Mouse (Mus musculus) adrenal gland, postnatal 25 days (tissue): ENCODE results near the gene Cela3b. TPM values are rescaled to one million over a fixed set of nuclear protein-coding genes. Genes with fewer than 3 reads are reported as not detected.

ENCODE experiments used
- DNase-seq: peaks from one replicate; pipeline ENCODE4 v3.0.0; 2021; ENCODE audit warnings: mixed read lengths
- long read RNA-seq: library from polyadenylated mRNA; stranded (forward); transcript quantifications from one replicate; pipeline ENCODE4 v2.0.0, GENCODE M21; 2021
- total RNA-seq: library from RNA; stranded (reverse); gene quantifications from 2 replicates; pipeline ENCODE4 v1.2.3, GENCODE M21; 2021

Cela3b gene
- not detected in 2 replicates for total RNA-seq
- long read RNA-seq, result 0 reads

- no peak for DNase-seq
Measured at GRCm38 (mm10) chr4:137430502-137430901, at the start of gene Cela3b. Gene Cela3b (minus strand): TSS chr4:137430540.

- DNase-seq, result no peak
Measured at GRCm38 (mm10) chr4:137479757-137480156, 49.4 kb upstream of the Cela3b start.

DNA sequence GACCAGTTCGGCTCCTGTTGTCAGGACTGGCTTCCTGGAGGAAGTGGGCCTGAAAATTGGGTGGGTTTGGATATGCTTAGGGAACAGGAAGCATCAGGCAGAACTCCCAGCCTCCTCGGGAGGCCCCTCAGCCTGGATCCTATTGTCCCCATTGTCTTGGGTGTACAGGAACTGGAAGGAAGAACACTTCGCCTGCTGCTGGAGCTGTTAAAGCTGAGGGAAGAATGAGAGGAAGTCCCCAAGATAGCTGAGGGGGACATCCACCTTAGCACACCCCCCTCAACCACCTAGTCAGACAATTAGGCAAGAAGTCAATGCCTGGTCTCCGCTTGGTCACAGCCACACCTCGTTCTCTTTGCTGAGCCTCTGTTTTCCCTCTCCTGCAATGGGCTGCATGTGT is 48.0 kb upstream of the Cela3b start:
- no peak for DNase-seq

DNA sequence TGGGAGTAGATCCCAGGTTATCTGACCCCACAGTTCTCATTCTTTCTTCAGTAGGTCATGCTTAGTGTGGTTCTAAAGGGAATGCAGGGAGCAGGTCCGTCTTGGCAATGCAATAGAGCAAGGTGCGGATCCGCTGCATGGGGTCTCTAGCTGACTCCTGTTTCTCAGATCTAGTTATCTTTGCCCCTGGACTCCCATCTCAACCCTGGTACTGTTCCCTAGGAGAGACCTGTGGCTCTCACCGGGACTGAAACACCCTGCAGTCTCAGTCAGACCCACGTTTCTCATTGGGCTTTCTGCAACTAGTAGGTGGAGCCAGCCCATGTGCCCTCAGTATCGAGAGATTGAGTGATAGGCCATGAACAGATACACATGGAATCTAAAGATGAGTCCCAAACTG is 47.3 kb upstream of the Cela3b start:
- DNase-seq, result no peak

DNA sequence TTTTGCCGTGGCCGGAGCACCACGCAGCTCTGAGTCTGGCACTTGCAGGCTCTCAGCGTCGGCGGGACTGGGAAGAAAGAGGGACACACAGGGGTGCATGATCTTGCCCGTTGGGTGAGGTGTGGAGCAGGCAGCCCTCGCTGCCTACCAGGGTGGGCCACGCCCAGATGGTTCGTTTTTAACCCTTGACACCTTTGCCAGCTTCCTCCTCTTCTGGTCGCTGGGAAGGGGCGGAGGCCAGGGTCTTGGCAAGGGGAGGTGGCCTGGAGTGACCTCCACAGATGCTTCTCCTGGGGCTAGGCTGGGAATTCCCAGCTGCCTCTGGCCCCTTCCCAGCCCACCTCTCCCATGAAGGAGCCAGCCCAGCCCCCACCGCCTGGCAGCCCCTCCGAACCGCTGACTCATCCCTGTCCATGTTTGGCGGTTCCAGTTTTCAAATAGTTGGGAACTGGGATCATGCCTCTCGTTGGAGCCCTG is 46.5 kb upstream of the Cela3b start:
- DNase-seq, result peak; percentile 76

DNA sequence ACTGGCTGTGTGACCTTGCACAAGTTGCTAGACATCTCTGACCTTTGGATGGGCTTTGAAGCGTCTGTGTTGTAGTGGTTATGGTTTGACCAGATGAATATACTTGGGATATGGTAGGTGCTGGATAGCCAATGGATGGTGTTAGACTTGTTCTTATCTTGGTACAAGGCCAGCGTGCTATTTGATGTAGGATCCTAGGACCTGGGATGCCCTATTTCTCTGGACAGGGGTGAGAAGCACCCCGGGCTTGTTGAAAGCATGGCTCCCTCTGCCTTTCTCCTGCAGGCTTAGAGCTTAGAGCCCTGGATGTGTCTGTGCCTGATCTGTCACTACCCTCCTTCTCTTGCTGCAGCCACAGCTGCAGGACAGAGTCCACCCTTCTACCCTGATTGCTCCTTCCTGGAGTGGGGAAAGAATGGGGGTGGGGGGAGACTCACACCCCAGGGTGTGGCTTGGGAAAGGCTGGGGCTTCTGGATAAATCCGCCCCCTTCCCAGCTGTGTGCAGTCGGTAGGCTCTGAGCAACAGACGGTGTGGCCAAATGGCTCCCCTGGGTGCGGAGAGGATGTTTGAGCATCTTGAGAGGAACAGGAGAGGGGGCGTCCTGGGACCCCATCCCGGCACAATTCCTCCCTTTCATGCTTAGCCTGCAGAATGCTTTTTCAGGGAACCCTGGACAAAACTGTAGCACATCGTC is 45.9 kb upstream of the Cela3b start:
- no peak for DNase-seq

DNA sequence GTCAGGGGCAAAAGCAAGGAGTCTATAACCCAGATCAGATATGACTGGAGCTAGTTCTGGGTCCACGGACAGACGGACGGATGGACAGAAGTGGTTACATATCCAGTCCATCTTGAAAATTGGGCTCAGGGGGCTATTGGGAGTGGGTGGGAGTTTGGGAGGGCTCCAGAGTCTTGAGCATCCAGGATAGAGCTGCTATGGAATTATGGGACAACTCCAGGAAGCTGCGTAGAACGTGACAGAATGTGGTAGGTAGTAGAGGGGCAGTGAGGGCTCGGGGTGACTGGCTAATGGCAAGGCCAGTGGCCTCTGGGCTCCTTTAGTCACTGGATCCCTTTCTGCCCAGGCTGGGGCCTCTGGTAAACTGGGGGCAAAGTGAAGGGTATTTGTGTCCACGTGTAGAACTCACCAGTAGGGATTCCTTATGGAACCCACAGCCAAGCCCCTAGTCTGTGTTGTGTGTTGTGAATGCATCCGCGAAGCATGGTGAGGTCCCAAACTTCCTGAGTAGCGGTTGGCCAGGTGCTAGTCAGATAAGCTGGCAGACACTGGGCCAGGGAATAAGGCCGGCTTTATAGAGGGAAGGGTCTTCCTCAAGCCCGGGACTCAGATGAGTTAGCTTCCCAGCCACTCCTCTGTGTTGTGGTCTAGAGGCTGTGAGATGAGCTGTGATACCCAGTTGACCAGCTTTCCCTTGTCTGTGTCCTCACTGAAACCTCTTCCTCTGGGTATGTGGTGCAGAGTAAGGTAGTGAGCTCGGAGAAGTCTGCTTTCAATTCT is 45.1 kb upstream of the Cela3b start:
- DNase-seq, result no peak

DNA sequence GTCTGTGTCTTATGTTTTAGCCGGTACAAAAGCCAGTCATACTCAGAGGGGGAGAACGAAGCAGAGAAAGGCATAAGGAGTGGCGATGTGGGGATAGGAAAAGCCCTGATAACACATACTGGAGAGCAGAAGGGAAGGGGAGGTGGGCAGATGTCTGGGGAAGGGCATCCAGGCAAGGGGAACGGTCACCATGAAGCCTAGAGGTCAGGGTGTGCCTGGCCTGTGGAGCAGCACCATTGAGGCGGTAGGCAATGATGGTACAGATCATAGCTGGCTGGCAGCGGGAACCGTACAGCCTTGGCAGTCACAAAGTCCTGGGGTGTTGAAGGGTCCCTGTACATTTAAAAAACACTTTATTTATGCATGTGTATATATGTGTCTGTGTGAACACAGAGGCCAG is 44.4 kb upstream of the Cela3b start:
- no peak for DNase-seq

GRCm38 (mm10) chr4:137473701-137474388 is 43.5 kb upstream of the Cela3b start:
- DNase-seq, result peak; percentile 69

DNA sequence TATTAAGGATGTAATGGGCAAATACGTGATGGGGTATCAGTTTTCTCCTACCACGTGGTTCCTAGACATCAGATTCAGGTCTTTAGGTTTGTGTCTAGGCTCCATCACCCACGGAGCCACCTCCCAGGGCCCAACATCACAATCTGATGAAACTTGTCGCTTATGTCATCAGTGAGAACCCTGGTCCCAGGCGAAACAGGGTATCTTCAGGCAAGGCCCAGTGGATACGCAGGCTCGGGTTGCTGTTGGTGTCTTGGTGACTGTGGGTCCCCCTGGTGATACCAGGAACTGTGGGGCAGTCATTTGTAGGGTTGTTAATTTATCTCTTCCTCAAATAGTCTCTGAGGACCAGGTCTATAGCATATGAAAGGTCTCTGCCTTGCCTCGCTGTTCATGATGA is 42.9 kb upstream of the Cela3b start:
- DNase-seq, result no peak

GRCm38 (mm10) chr4:137471326-137471725 is 41.0 kb upstream of the Cela3b start:
- DNase-seq, result no peak

DNA sequence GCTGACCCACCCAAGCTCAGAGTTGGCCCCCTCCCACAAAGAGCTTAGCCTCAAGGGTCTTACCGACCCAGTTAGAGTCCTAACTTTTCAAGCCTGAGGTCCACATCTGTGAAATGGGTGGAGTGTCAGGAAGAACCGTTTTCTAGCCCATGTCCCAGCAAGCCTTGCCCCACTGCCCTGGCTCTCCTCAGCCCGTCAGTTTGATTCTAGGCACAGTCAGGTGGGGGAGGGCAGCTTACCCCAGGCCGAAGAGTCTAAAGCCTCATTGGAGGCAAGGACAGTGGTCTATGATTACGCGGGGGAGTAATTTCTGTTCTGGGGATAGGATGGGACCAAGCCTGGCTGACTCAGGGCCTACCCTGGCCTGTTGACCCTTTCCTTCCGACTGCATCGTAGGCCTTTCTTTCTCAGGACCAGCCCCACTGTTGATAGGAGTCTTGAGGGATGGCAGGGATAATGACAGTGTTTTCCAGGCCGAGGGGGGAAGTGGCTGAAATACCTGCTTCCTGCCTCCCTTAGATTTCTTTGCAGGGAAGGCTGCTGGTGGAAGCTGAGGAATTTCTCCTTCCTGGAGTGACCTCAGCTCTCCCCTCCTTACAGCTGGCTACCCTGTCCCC is 40.5 kb upstream of the Cela3b start:
- DNase-seq, result no peak

- DNase-seq, result no peak
Measured at GRCm38 (mm10) chr4:137469845-137470692, 39.7 kb upstream of the Cela3b start.

DNA sequence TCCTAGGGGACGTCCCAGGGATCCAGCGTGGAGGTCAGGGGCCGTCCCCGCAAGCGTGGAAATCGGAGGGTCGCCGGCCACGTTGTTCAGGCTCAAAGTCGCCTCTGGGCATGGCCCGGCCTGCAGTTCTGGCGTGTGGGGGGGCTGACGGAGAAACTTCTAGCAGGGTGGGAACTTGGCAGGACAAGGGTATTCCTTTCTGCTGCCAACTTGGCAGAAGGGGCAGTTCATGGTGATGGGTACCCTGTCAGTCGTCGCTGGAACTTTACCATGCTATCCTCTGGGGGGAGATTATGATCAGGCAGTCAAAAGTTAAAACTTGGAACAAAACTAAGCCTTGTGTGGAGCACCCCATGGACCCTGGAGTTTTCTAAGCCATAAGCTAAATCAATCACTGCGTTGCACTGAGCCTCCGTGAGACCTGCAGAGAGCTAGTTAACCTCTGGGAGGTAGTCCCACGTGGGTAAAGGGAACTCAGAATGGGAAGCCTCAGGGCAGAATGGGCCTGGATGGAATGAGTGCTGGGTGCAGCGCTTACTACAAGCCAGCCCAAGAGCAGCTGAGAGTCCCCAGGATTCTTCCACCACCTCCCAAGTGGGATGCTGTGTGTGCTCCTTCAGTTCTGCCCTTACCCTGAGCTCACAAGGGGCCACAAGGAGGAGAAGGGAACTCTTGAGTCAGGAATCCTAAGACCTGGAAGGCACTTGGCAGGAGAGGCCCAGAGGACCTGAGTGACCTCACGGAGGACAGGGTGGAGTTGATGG is 38.9 kb upstream of the Cela3b start:
- DNase-seq, result no peak

DNA sequence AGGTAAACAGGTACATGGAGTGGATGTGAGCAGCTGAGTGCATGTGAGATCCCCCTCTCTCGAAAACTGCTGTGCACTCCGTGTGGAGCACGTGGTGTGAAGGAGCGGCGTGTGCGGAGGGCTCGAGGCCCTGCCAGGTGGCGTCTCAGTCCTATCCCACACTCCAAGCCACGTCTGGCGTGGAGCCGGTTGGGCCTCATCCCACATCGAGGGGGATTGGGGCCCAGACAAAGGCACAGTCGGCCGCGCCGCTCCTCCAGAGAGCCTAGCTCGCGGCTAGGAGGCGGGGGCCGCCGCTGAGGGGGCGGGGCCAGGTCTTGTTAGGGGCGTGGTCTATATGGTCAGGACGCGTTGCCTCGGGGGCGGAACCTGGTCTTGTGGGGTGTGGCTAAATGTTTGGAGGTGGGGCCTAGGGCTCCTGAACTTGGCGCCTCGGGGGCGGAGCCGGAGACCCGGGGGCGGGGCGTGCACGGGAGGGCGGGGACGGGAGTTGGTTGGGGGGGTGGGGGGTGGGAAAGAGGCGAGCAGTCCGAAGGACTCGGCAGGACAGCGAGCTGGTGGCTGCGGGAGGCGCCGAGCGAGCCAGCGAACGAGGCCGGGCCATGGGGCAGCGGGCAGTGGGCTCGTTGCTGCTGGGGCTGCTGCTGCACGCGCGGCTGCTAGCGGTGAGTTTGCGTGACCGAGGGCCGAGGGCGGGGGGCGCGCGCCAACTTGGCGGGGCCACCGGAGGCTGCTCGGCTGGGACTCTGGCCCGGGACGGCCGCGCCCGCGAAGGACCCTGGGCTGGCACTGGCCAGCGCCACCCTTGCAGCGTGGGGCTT is 38.1 kb upstream of the Cela3b start, which contains the start of gene Hspg2:
Gene Hspg2 (plus strand): TSS at position 510 of the 821 bp plus-strand sequence.
- peak; percentile 98 for DNase-seq

DNA sequence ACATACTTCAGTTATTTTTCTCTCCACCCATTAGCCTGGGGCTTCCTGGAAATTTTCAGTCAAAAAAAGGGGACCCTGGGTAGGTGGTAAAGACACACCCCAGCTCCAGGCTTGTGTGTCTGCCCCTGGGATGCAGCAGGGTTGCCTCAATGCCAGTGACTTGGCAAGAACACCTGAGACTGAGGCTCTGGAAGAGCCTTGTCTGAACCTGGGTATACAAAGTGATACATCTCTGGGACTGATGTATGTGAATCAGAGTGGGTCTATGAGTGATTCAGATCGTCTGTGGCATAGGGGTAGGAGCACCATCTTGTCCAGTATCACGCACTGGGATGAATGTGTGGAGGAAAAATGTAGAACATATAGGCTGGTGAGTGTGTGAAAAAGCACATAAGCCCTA is 37.2 kb upstream of the Cela3b start:
- DNase-seq, result no peak

DNA sequence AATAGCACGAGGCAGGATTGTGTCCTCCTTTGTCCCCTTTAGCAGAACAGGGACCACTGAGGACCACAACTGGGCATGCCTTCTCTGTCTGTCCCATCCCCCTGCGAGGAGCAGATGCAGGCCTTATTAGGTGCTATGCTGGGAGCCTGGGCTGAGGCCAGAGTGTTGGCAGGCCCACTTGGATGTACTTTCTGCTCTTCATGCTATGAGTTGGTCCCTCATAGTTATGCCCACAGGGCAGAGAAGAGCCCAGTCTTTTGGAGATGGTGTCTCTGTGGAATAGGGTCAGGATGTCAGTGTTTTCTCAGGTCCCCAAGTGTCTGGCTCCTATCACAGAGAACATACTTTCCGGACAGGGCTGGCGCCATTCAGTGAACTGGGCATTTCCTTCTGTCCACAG is 36.7 kb upstream of the Cela3b start:
- DNase-seq, result no peak

DNA sequence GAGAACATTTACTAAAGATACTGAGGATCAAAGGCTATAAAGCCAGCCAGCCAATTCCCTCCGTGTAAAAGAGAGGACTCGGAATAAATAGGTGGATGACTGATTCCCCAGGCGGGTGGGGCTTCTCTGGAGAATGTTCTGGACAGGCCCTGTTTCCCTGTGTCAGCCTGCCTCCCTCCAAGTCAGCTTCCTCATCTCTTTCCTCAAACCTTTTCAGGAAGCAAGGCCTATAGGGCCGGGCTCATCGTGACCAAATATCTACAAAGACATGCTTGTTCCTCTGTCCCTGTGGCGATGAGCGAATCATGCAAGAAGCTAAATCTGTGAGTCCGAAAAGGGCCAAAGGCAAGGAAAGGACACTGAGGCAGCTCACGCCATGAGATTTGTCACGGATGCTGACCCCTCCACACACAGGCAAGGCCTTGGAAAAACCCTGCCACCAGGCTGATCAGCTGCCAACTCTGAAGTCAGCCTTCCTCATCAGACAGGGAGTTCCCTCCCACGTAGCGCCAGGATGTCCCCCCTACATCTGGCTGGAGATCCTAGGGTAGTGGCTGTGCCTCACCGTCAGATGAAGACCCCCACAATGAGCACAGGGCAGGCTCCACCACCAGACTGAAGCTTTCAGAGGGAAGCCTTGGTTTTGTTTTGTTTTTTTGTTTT is 34.9 kb upstream of the Cela3b start:
- DNase-seq, result no peak

DNA sequence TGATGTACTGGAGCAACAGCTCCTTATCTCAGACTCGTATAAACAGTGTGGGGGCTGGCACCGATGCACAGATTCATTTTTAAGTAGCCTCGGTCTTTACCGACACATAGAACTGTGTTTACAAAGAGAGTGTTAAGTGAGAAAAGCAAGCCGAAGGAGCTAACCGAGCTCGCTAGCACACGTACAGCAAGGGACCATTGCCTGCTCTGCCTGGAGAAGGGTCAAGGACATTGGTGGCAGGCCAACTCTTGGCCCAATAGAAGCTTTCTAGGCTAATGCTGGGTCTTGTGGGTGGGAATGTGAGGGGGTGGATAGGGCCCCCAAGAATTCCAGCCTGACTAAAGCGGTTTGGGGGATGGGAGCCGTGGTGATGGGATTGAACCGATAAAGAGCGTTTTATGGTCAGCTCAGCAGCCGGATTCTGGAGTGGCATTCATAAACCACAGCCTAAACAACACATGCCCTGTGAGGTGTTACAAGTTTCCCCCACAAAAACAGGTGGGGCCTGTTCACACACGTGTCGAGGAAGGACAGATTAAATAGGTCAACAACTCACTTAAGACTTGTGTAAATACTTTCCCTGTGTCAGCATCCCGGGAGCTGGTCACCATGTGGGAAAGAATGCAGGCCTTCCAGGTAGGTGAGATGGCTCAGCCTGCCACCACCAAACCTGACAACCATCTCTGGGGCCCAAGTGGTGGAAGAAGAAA is 31.8 kb upstream of the Cela3b start:
- no peak for DNase-seq
